Mouse (Mus musculus) midbrain, embryonic 14.5 days (tissue): ENCODE results near the gene Abcb6. TPM values are rescaled to one million over a fixed set of nuclear protein-coding genes. Genes with fewer than 3 reads are reported as not detected.
A peak's percentile ranks its signal among the peaks of the same experiment; 100 is the strongest.

Source experiments
- ATAC-seq: fragments of 200-750 bp; cut with Nextera tagmentation; 2 replicates; pipeline ENCODE4 v1.8.0; 2017; ENCODE audit warnings: moderate number of reproducible peaks, moderate library complexity; ENCODE audit not compliant: low FRiP score, low TSS enrichment
- DNase-seq: peaks from one replicate; pipeline ENCODE4 v3.0.0-alpha.2; 2015
- H3K27ac ChIP-seq: fragments of 300-500 bp; sonication (generic); replicated peaks from 2 replicates; pipeline ENCODE4 v1.5.1; 2014; ENCODE audit warnings: mild to moderate bottlenecking, low read depth, low read length, moderate library complexity
- H3K27me3 ChIP-seq: fragments of 300-500 bp; sonication (generic); 2 replicates; pipeline ENCODE4 v1.6.1; 2014; ENCODE audit warnings: low read length, control low read depth, mixed read lengths; ENCODE audit not compliant: control insufficient read depth, insufficient read depth
- H3K36me3 ChIP-seq: fragments of 300-500 bp; sonication (generic); 2 replicates; pipeline ENCODE4 v1.6.1; 2014; ENCODE audit warnings: low read length, control low read depth; ENCODE audit not compliant: control insufficient read depth, insufficient read depth
- H3K4me1 ChIP-seq: fragments of 300-500 bp; sonication (generic); 2 replicates; pipeline ENCODE4 v1.6.1; 2014; ENCODE audit warnings: mild to moderate bottlenecking, antibody characterized with exemption, low read length, control low read depth; ENCODE audit not compliant: control insufficient read depth, insufficient read depth
- H3K4me2 ChIP-seq: fragments of 300-500 bp; sonication (generic); 2 replicates; pipeline ENCODE4 v1.6.1; 2014; ENCODE audit warnings: mild to moderate bottlenecking, low read length, moderate library complexity
- H3K4me3 ChIP-seq: fragments of 300-500 bp; sonication (generic); replicated peaks from 2 replicates; pipeline ENCODE4 v1.5.1; 2014; ENCODE audit warnings: low read depth, low read length
- H3K9ac ChIP-seq: fragments of 300-500 bp; sonication (generic); replicated peaks from 2 replicates; pipeline ENCODE4 v1.6.1; 2014; ENCODE audit warnings: mild to moderate bottlenecking, low read length, moderate library complexity
- H3K9me3 ChIP-seq: fragments of 300-500 bp; sonication (generic); 2 replicates; pipeline ENCODE4 v1.6.1; 2016; ENCODE audit warnings: low read length, control low read depth, mixed read lengths; ENCODE audit not compliant: control insufficient read depth
- WGBS: fragments of 180-500 bp; shearing (Covaris S2); extraction: QIAGEN DNeasy Blood & Tissue Kit; methylation state at CpG from one replicate; pipeline ENCODE4 v1.1.7; 2014; 5-methylcytosine and 5-hydroxymethylcytosine counted together
- polyA plus RNA-seq: library from polyadenylated mRNA; unstranded; fragments of >200 nt; fragmentation: Nextera tagmentation; extraction: Ambion mirVana; gene quantifications from 2 replicates; pipeline ENCODE4 v1.2.1, GENCODE M21; 2014

Gene Abcb6
- polyA plus RNA-seq, 1 experiment from 2014 or later: 35.5 TPM

GRCm38 (mm10) chr1:75191258-75191621, 11.0 kb upstream of the Abcb6 start:
- ATAC-seq (no peak), DNase-seq (no peak)
- Histone ChIP-seq H3K4me1 (peaks cover 19% of the 10 kb centered on the region), H3K9ac (peak overlapping the region; percentile 84), H3K4me2 (peak overlapping the region; percentile 80), H3K9me3 (no peaks in the 10 kb centered on the region), H3K27ac (peak overlapping the region; percentile 95), H3K27me3 (no peaks in the 10 kb centered on the region), H3K4me3 (peak overlapping the region; percentile 71), H3K36me3 (peaks cover 38% of the 10 kb centered on the region)
- WGBS: 42% methylated on average over 5 of the region's 5 CpGs

GRCm38 (mm10) chr1:75190577-75190976, 10.4 kb upstream of the Abcb6 start:
- no peak overlapping the region for H3K9ac ChIP-seq

DNA sequence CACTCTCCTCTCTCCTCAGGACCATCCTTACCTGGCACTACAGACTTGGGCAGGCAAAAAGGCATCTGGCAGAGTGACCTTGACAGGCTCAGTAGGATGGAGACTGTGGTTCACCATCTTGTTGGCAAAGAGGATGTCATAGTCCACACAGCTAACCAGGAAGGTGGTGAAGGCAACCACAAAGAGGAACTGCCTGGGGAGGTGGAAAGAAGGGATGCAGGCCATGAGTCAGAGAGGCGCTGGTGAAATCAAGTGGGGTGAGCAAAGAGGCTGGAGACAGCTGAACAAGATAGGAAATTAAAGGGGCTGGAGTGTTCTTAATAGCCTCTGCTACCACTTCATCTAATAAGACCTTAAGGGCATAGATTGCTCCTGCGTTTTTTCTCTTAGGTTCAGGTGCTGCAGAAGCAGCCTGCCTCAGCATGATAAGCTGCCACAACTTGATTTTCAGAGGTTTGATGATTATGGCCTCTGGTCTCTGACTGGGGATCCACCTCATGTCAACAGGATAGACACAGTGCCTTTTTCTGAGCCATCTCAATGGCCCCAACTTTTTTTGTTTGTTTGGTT, 7.8 kb upstream of the Abcb6 start:
- Histone ChIP-seq H3K27ac (no peak overlapping the region), H3K9me3 (no peaks in the 10 kb centered on the region), H3K4me3 (no peak overlapping the region), H3K27me3 (no peaks in the 10 kb centered on the region), H3K4me2 (no peak overlapping the region), H3K36me3 (peaks cover 56% of the 10 kb centered on the region), H3K9ac (no peak overlapping the region), H3K4me1 (peaks cover 13% of the 10 kb centered on the region)
- DNase-seq: no peak
- no peak for ATAC-seq
- WGBS: 80% methylated on average over 2 of the region's 2 CpGs

More at GRCm38 (mm10) chr1:75190577-75190976, 10.4 kb upstream of the Abcb6 start:
- Histone ChIP-seq H3K27me3 (no peaks in the 10 kb centered on the region), H3K27ac (no peak overlapping the region), H3K4me3 (0 out of 2 replicates have a peak overlapping the region, but pooled peaks have one; percentile 71), H3K4me1 (peaks cover 19% of the 10 kb centered on the region), H3K36me3 (peaks cover 38% of the 10 kb centered on the region), H3K4me2 (peak overlapping the region; percentile 80), H3K9me3 (no peaks in the 10 kb centered on the region)
- DNase-seq: no peak
- 88% methylated on average over 2 of the region's 2 CpGs for WGBS
- no peak for ATAC-seq

DNA sequence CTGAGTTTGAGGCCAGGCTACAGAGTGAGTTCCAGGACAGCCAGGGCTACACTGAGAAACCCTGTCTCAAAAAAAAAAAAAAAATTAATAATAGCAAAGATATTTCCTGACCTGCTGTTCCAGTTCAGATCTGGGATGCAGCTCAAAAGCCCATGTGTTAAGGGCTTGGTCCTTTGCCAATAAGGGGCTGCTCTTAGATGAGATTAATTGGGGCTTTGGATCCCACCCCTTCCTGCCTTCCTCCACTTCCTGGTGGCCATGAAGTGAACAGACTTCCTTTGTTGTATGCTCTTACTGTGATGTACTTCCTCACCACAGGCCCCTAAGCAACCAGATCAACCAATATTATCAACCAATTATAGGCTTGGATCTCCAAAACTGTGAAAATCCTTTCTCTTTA, 6.9 kb upstream of the Abcb6 start:
- no peak overlapping the region for H3K4me2 ChIP-seq
- H3K36me3 ChIP-seq: peaks cover 65% of the 10 kb centered on the region
- no peak overlapping the region for H3K27ac ChIP-seq
- H3K4me1 ChIP-seq: peaks cover 8% of the 10 kb centered on the region
- DNase-seq (no peak), ATAC-seq (no peak)
- H3K9ac ChIP-seq: no peak overlapping the region
- no peaks in the 10 kb centered on the region for H3K9me3 ChIP-seq
- H3K4me3 ChIP-seq: no peak overlapping the region
- no peaks in the 10 kb centered on the region for H3K27me3 ChIP-seq

- Histone ChIP-seq H3K4me1 (no peaks in the 10 kb centered on the region; the same call in 1 of the 2 replicates), H3K27ac (no peak overlapping the region), H3K4me3 (no peak overlapping the region), H3K27me3 (no peaks in the 10 kb centered on the region), H3K9ac (no peak overlapping the region), H3K4me2 (no peak overlapping the region), H3K9me3 (no peaks in the 10 kb centered on the region), H3K36me3 (peaks cover 72% of the 10 kb centered on the region)
- ATAC-seq: no peak
- no peak for DNase-seq
- 92% methylated on average over 11 of the region's 11 CpGs for WGBS
Observed at GRCm38 (mm10) chr1:75185495-75185894, 5.3 kb upstream of the Abcb6 start.

DNA sequence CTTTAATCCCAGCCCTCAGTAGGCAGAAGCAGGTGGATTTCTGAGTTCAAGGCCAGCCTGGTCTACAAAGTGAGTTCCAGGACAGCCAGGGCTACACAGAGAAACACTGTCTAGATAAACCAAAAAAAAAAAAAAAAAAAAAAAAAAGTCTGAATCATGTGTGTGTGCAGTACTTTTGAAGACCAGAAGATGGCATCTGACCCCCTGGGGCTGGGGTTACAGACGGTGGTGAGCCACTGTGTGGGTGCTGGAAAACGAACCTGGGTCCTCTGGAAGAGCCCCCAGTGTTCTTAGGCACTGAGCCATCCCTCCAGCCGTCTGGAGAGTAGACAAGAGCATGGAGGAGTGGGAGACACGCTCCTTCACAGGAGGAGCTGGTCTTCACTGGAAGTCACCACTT, 2.0 kb upstream of the Abcb6 start:
- Histone ChIP-seq H3K36me3 (peaks cover 62% of the 10 kb centered on the region), H3K9ac (no peak overlapping the region), H3K27ac (no peak overlapping the region)

GRCm38 (mm10) chr1:75181377-75181870, 1.2 kb upstream of the Abcb6 start:
- Histone ChIP-seq H3K9ac (no peak overlapping the region), H3K27me3 (no peaks in the 10 kb centered on the region), H3K4me3 (no peak overlapping the region), H3K4me2 (no peak overlapping the region), H3K9me3 (no peaks in the 10 kb centered on the region), H3K36me3 (peaks cover 62% of the 10 kb centered on the region), H3K27ac (no peak overlapping the region), H3K4me1 (peaks cover 16% of the 10 kb centered on the region)
- WGBS: 83% methylated on average over 4 of the region's 4 CpGs
- ATAC-seq (no peak), DNase-seq (no peak)

More for the DNA sequence above, 2.0 kb upstream of the Abcb6 start:
- 75% methylated on average over 4 of the region's 4 CpGs for WGBS
- H3K4me2 ChIP-seq: no peak overlapping the region
- H3K4me1 ChIP-seq: peaks cover 16% of the 10 kb centered on the region
- no peak overlapping the region for H3K4me3 ChIP-seq
- H3K27me3 ChIP-seq: no peaks in the 10 kb centered on the region
- ATAC-seq: no peak
- H3K9me3 ChIP-seq: no peaks in the 10 kb centered on the region
- no peak for DNase-seq

GRCm38 (mm10) chr1:75180741-75181140, 549 bp upstream of the Abcb6 start:
- H3K9me3 ChIP-seq: no peaks in the 10 kb centered on the region
- H3K27me3 ChIP-seq: no peaks in the 10 kb centered on the region
- peak overlapping the region; percentile 100 for H3K4me2 ChIP-seq
- H3K4me3 ChIP-seq: peak overlapping the region; percentile 55
- peaks cover 16% of the 10 kb centered on the region for H3K4me1 ChIP-seq
- no peak for DNase-seq
- H3K36me3 ChIP-seq: peaks cover 62% of the 10 kb centered on the region
- WGBS: 31% methylated on average over 7 of the region's 7 CpGs
- H3K9ac ChIP-seq: no peak overlapping the region
- H3K27ac ChIP-seq: 0 out of 2 replicates have a peak overlapping the region, but pooled peaks have one; percentile 57
- ATAC-seq: no peak
